Mouse (Mus musculus): ENCODE measurements around the gene Bach1. TPM values are rescaled to one million over a fixed set of nuclear protein-coding genes. Genes with fewer than 3 reads are reported as not detected.

Gene Bach1
- polyA plus RNA-seq, 2 experiments, result 4.2 to 5.4 TPM

- no peaks in the 10 kb centered on the region for H3K9me3 ChIP-seq (ENCODE audit: control insufficient read depth, low read length)
- no peaks in the 10 kb centered on the region for H3K36me3 ChIP-seq (replicated peaks; ENCODE audit: control insufficient read depth, insufficient read depth, low read depth)
- no peak for ATAC-seq (ENCODE audit: insufficient read depth)
- TF ChIP-seq EP300 (IDR thresholded peaks at IDR 0.05; ENCODE audit: low read depth) (no peak), CTCF (IDR thresholded peaks at IDR 0.05; ENCODE audit: low read depth) (no peak)
- H3K4me3 ChIP-seq (ENCODE audit: insufficient read depth in 1 of 2, low read depth in 2 of 2, low read length in 2 of 2), result no peak overlapping the region
- no peak overlapping the region for H3K27ac ChIP-seq
- H3K9ac ChIP-seq (replicated peaks), result no peak overlapping the region
- WGBS (ENCODE audit: insufficient replicate concordance), result 76% methylated on average over 4 of the region's 4 CpGs
- no peak for DNase-seq (ENCODE audit: low read depth in 3 of 3, low spot score in 3 of 3)
- H3K4me1 ChIP-seq (replicated peaks; ENCODE audit: control insufficient read depth in 2 of 2, insufficient read depth in 2 of 2, low read length in 1 of 2), result peaks cover 0 to 3% of the 10 kb centered on the region in 2 experiments; a peak in 1 of 4 replicates
- no peaks in the 10 kb centered on the region for H3K27me3 ChIP-seq (ENCODE audit: control insufficient read depth, insufficient read depth, low read length)
- H3K4me2 ChIP-seq (ENCODE audit: low read depth), result no peak overlapping the region
These were observed 7.6 kb upstream of the Bach1 start for GRCm38 (mm10) chr16:87691102-87691501.

GRCm38 (mm10) chr16:87692591-87692990 lies 6.2 kb upstream of the Bach1 start:
- no peak for DNase-seq (ENCODE audit: low read depth in 3 of 3, low spot score in 3 of 3)

GRCm38 (mm10) chr16:87697707-87698365 lies 909 bp upstream of the Bach1 start:
- H3K4me3 ChIP-seq (ENCODE audit: insufficient read depth in 1 of 2, low read depth in 2 of 2, low read length in 2 of 2), result peak overlapping the region; percentile 62 to 89
- peak overlapping the region; percentile 77 for H3K9ac ChIP-seq (replicated peaks)
- 4% methylated on average over 16 of the region's 16 CpGs for WGBS (ENCODE audit: insufficient replicate concordance)
- peak overlapping the region; percentile 97 for H3K4me2 ChIP-seq (ENCODE audit: low read depth)
- peaks cover 28 to 30% of the 10 kb centered on the region in 2 experiments for H3K4me1 ChIP-seq (replicated peaks; ENCODE audit: control insufficient read depth in 2 of 2, insufficient read depth in 2 of 2, low read length in 1 of 2)
- DNase-seq (ENCODE audit: low read depth in 3 of 3, low spot score in 3 of 3) (peak; percentile 62 to 70 (median 62)), ATAC-seq (ENCODE audit: insufficient read depth) (peak; percentile 51)
- no peaks in the 10 kb centered on the region for H3K36me3 ChIP-seq (replicated peaks; ENCODE audit: control insufficient read depth, insufficient read depth, low read depth)
- H3K27ac ChIP-seq, result peak overlapping the region; percentile 91
- H3K9me3 ChIP-seq (ENCODE audit: control insufficient read depth, low read length), result no peaks in the 10 kb centered on the region
- no peaks in the 10 kb centered on the region for H3K27me3 ChIP-seq (ENCODE audit: control insufficient read depth, insufficient read depth, low read length)
- peak; percentile 36; the same call in 1 of the 2 replicates for TF ChIP-seq EP300 (IDR thresholded peaks at IDR 0.05; ENCODE audit: low read depth)
- no peak for TF ChIP-seq CTCF (IDR thresholded peaks at IDR 0.05; ENCODE audit: low read depth)

More at GRCm38 (mm10) chr16:87692591-87692990, 6.2 kb upstream of the Bach1 start:
- H3K9ac ChIP-seq (replicated peaks), result no peak overlapping the region
- H3K4me3 ChIP-seq (ENCODE audit: insufficient read depth in 1 of 2, low read depth in 2 of 2, low read length in 2 of 2), result no peak overlapping the region
- peaks cover 7 to 10% of the 10 kb centered on the region in 2 experiments for H3K4me1 ChIP-seq (replicated peaks; ENCODE audit: control insufficient read depth in 2 of 2, insufficient read depth in 2 of 2, low read length in 1 of 2)
- H3K9me3 ChIP-seq (ENCODE audit: control insufficient read depth, low read length), result no peaks in the 10 kb centered on the region
- H3K36me3 ChIP-seq (replicated peaks; ENCODE audit: control insufficient read depth, insufficient read depth, low read depth), result no peaks in the 10 kb centered on the region
- WGBS (ENCODE audit: insufficient replicate concordance), result 79% methylated on average over 2 of the region's 2 CpGs
- H3K4me2 ChIP-seq (ENCODE audit: low read depth), result no peak overlapping the region
- no peak for TF ChIP-seq CTCF (IDR thresholded peaks at IDR 0.05; ENCODE audit: low read depth)
- no peak for TF ChIP-seq EP300 (IDR thresholded peaks at IDR 0.05; ENCODE audit: low read depth)
- ATAC-seq (ENCODE audit: insufficient read depth), result no peak
- no peak overlapping the region for H3K27ac ChIP-seq
- no peaks in the 10 kb centered on the region for H3K27me3 ChIP-seq (ENCODE audit: control insufficient read depth, insufficient read depth, low read length)

- Histone ChIP-seq H3K4me2 (ENCODE audit: low read depth) (peak overlapping the region; percentile 66), H3K27ac (peak overlapping the region; percentile 90), H3K4me1 (replicated peaks; ENCODE audit: control insufficient read depth in 2 of 2, insufficient read depth in 2 of 2, low read length in 1 of 2) (peaks cover 43 to 45% of the 10 kb centered on the region in 2 experiments), H3K36me3 (replicated peaks; ENCODE audit: control insufficient read depth, insufficient read depth, low read depth) (no peaks in the 10 kb centered on the region), H3K4me3 (ENCODE audit: insufficient read depth in 1 of 2, low read depth in 2 of 2, low read length in 2 of 2) (peak overlapping the region; percentile 81 to 89), H3K9ac (replicated peaks) (peak overlapping the region; percentile 96), H3K27me3 (ENCODE audit: control insufficient read depth, insufficient read depth, low read length) (no peaks in the 10 kb centered on the region), H3K9me3 (ENCODE audit: control insufficient read depth, low read length) (no peaks in the 10 kb centered on the region)
- TF ChIP-seq EP300 (IDR thresholded peaks at IDR 0.05; ENCODE audit: low read depth) (no peak), CTCF (IDR thresholded peaks at IDR 0.05; ENCODE audit: low read depth) (no peak)
- 0% methylated on average over 20 of the region's 20 CpGs for WGBS (ENCODE audit: insufficient replicate concordance)
- peak; percentile 2; the same call in 1 of the 2 replicates for ATAC-seq (ENCODE audit: insufficient read depth)
- peak in 2 of 3 experiments; percentile 34 to 37 for DNase-seq (ENCODE audit: low read depth in 3 of 3, low spot score in 3 of 3)
These were observed 554 bp downstream of the Bach1 start for GRCm38 (mm10) chr16:87699306-87699692.

- peak overlapping the region; percentile 81 to 89 for H3K4me3 ChIP-seq (ENCODE audit: insufficient read depth in 1 of 2, low read depth in 2 of 2, low read length in 2 of 2)
- peak overlapping the region; percentile 90 for H3K27ac ChIP-seq
- H3K4me2 ChIP-seq (ENCODE audit: low read depth), result peak overlapping the region; percentile 66
- TF ChIP-seq EP300 (IDR thresholded peaks at IDR 0.05; ENCODE audit: low read depth), result peak; percentile 75
- TF ChIP-seq CTCF (IDR thresholded peaks at IDR 0.05; ENCODE audit: low read depth), result no peak
- ATAC-seq (ENCODE audit: insufficient read depth) (peak; percentile 59), DNase-seq (ENCODE audit: low read depth in 3 of 3, low spot score in 3 of 3) (peak; percentile 83 to 90 (median 84))
- H3K36me3 ChIP-seq (replicated peaks; ENCODE audit: control insufficient read depth, insufficient read depth, low read depth), result no peaks in the 10 kb centered on the region
- H3K27me3 ChIP-seq (ENCODE audit: control insufficient read depth, insufficient read depth, low read length), result no peaks in the 10 kb centered on the region
- H3K9ac ChIP-seq (replicated peaks), result peak overlapping the region; percentile 96
- WGBS (ENCODE audit: insufficient replicate concordance), result 0% methylated on average over 20 of the region's 20 CpGs
- H3K4me1 ChIP-seq (replicated peaks; ENCODE audit: control insufficient read depth in 2 of 2, insufficient read depth in 2 of 2, low read length in 1 of 2), result peaks cover 48 to 50% of the 10 kb centered on the region in 2 experiments
- H3K9me3 ChIP-seq (ENCODE audit: control insufficient read depth, low read length), result no peaks in the 10 kb centered on the region
These were observed 1.1 kb downstream of the Bach1 start for GRCm38 (mm10) chr16:87699693-87700394.
